Mouse (Mus musculus) brown adipose tissue, adult 24 weeks (tissue): ENCODE measurements at regions not wholly inside any gene's neighbourhood (a gene's known extent, or its start where the extent isn't known, plus 50 kb on each side); places are given as distances from the start of the nearest gene placed in this dataset.

Experiments used
- H3K27ac ChIP-seq: fragments of 200-500 bp; replicated peaks from 2 replicates; pipeline ENCODE4 v1.5.1; 2012; ENCODE audit warnings: low read depth, mild to moderate bottlenecking, low read length
- H3K4me1 ChIP-seq: fragments of 200-500 bp; 2 replicates; pipeline ENCODE4 v1.6.1; 2012; ENCODE audit warnings: low read length, mixed read lengths; ENCODE audit not compliant: control insufficient read depth, insufficient read depth, insufficient read length
- H3K4me3 ChIP-seq: fragments of 200-500 bp; 2 replicates; pipeline ENCODE4 v1.5.1; 2012; ENCODE audit warnings: low read depth, mild to moderate bottlenecking, low read length, moderate library complexity; ENCODE audit not compliant: insufficient read depth

GRCm38 (mm10) chr2:180392846-180393700 lies 58.6 kb upstream of the Gata5 start:
- H3K27ac ChIP-seq = no peak overlapping the region
- H3K4me1 ChIP-seq = no peaks in the 10 kb centered on the region
- no peak overlapping the region for H3K4me3 ChIP-seq

GRCm38 (mm10) chr2:180392298-180392697 lies 57.8 kb upstream of the Gata5 start:
- Histone ChIP-seq H3K27ac (no peak overlapping the region), H3K4me1 (no peaks in the 10 kb centered on the region), H3K4me3 (no peak overlapping the region)

DNA sequence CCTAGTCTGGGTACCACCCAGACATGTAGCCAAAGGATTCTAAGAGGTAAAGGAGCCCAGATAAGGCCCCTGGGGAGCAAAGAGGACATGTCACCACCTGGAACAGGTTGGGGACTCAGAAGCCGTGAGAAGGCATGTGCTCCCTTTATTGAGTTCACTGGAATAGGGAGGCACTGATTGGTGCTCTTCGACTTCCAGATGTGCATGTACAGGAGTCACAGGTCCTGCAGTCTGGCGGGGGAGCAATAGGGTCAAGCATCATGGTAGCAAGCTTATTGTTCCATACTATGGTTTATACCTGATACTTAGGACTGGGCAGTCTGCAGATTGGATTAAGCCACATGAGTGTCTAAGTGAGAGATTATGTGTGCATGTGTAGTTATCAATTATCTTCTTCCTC lies 56.9 kb upstream of the Gata5 start:
- H3K27ac ChIP-seq = no peak overlapping the region
- no peaks in the 10 kb centered on the region for H3K4me1 ChIP-seq
- no peak overlapping the region for H3K4me3 ChIP-seq

DNA sequence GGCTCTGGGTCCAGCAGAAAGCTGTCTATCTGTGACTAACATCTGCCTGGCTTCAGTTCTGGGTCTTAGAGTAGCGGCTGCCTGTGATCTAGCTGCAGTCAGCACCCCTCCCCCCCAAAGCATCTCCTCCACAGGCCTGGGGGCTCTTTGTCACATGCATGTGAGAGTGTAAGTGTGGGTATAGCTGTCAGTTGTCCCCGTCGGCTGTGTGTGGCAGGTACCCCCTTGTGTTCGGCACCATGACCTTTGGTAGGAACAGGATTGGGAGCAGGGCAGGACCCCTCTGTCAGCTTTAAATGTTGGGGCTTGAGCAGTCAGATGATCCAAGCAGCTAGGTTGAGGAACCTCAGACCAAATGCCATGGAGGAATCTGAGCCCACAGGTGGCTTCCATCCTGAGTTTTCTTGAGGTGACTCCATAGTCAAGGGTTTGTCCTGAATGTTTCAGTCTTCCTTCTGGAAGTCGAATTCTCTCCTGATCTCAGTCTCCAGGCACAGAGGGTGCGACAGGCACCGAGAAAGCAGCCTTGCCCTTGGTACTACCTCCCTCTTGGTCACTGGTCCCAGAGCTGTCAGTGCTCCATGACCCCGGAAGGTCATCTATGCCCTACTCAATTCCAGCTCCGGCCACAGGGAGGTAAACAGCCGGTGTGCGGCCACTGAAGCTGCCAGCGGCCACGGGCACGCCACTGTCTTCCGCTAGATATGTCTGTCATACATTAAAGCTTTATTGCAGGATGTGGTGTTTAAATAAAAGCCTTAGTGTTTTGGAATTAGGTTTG lies 55.9 kb upstream of the Gata5 start:
- H3K4me3 ChIP-seq = no peak overlapping the region
- no peak overlapping the region for H3K27ac ChIP-seq
- H3K4me1 ChIP-seq = no peaks in the 10 kb centered on the region

DNA sequence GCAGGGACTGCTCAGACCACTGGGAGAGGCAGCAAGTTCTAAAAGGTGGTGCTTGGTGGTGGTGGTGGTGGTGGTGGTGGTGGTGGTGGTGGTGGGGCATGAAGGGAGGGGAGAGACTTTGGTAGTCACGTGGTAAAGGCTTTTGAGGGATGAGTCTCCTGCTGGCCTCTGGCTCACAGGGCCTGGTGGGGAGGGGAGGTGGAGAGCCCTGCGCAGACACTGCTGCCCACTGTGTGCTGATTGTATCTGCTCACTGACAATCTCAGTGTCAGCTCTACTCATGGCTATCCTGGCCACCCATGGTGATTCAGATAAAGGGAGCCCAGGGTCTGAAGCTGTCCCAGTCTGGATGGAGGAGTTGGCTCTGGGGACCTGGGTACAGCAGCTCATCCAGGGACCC lies 55.0 kb upstream of the Gata5 start:
- Histone ChIP-seq H3K27ac (no peak overlapping the region), H3K4me3 (no peak overlapping the region), H3K4me1 (no peaks in the 10 kb centered on the region)

DNA sequence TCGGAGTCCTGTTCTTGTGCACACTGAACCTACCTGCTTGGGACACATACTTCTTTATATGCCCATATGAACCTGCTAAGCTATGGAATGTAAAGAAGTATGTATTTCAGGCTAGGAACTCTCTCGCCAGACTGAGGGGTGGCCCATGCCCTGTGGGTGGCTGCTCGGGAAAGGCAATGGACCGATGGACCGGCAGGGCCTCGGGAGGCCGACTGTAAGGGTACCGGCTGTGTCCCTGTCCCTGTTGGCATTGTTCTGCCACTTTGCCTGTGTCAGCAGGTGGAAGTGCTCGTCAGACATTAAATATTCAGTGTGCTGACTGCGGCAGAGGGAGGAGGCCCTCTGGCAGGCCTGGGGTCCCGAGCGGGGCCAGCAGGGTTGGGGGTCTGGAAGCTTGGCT lies 54.5 kb upstream of the Gata5 start:
- Histone ChIP-seq H3K4me3 (no peak overlapping the region; the same call in 1 of the 2 replicates), H3K4me1 (no peaks in the 10 kb centered on the region), H3K27ac (no peak overlapping the region)

GRCm38 (mm10) chr2:180388122-180388521 lies 53.6 kb upstream of the Gata5 start:
- H3K27ac ChIP-seq = no peak overlapping the region
- H3K4me1 ChIP-seq = no peaks in the 10 kb centered on the region
- no peak overlapping the region for H3K4me3 ChIP-seq

DNA sequence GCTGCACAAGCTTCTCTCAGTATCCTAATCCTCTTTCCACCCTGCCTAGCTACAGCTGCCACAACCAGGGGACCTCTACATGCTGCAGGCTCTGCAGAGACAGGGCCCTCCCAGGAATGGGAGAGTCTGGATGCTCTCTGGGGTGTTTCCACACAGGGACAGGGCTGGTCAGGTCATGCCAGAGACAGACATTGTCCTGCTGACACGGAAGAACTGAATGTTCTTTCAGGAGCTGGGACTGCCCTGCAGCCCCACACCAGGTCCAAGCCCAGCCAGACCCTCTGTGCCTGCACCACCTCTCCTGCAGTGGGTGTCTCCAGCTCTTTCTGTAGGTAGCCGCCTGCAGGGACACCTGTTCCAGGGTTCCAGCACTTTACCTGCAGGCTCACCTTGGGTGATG lies 52.8 kb upstream of the Gata5 start:
- no peak overlapping the region for H3K27ac ChIP-seq

DNA sequence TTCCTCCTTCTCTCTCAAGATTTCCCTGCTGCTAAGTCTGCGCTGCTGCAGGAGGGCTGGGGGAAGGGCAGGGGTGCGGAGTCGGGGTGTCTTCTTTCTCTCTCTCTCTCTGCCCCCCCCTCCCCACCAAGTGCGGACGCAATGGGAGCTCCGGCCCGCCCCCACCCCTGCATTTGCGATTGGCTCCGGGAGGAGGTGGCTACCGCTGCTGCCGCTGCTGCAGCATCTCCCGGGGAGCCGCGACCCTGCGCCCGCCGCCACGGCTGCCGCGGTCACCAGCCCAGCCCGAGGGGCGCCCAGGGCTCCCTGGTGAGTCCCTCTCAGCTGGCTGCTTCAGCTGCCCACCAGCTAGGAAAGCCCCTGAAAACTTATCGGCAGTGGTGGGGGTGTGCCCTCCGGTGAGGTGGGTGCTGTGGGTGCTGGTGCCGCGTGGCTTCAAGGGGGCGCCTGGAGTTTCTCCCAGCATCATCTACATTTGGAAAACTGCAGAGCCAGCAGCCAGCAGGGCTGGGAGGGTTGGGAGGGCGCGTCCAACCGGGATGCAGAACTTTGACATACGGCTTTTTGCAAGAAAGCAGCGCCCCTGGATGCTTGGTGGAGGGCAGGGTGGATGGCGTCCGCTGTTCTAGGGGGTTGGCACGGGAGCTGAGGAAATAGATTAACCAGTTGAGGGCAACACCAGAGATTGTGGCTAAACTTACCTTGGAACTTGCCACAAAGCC lies 51.6 kb upstream of the Gata5 start:
- Histone ChIP-seq H3K4me3 (no peak overlapping the region), H3K4me1 (no peaks in the 10 kb centered on the region), H3K27ac (no peak overlapping the region)

More for the DNA sequence above, 52.8 kb upstream of the Gata5 start:
- Histone ChIP-seq H3K4me3 (peak overlapping the region; percentile 3; the same call in 1 of the 2 replicates), H3K4me1 (no peaks in the 10 kb centered on the region)

DNA sequence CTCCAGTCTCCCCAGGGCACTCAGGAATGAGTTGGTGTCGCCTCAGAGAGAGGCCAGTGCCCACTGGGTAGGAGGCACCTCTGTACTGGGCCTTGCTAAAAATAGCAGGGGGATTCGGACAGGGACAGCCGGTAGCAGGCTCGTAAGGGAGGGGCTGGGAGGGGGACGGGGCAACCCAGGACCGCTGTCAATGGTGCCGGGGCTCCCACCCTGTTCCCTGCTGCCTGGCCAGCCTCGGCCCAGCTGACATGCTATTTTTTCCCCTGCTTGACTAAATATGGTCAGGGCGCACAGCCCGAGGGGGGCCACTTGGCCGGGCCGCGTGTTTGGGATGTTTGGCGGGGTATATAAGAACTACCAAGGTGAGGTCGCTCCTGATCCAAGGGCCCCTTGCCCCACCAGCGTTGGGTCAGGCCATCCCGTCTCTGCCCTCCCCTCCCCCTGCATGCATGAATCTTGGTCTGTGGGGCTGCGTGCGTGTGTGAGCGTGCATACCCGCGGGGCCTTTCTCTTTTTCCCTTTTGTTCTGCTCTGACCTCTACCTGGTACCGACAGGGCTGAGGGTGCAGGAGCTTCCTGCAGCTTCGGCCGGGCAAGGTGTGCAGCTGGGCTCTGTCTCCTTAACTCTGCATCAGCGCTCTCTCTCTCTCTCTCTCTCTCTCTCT lies 50.9 kb upstream of the Gata5 start:
- Histone ChIP-seq H3K27ac (no peak overlapping the region), H3K4me1 (no peaks in the 10 kb centered on the region), H3K4me3 (no peak overlapping the region)
